Mouse (Mus musculus) thymus, adult 2 months (tissue): Measurements from ENCODE around the gene Cmtm2b.

Source experiments
- CTCF ChIP-seq: fragments of 200-500 bp; IDR thresholded peaks from 2 replicates; pipeline ENCODE4 v1.5.1; 2012; ENCODE audit warnings: mild to moderate bottlenecking, control low read depth, low read length, moderate library complexity, borderline replicate concordance; ENCODE audit not compliant: control insufficient read depth, poor library complexity, insufficient read depth; ENCODE audit errors: extremely low read depth
- POLR2A ChIP-seq: fragments of 200-500 bp; IDR thresholded peaks from 2 replicates; pipeline ENCODE4 v1.6.1; 2012; ENCODE audit warnings: mild to moderate bottlenecking, low read length, control low read depth, moderate library complexity; ENCODE audit not compliant: control insufficient read depth, poor library complexity, insufficient read depth; ENCODE audit errors: extremely low read depth

DNA sequence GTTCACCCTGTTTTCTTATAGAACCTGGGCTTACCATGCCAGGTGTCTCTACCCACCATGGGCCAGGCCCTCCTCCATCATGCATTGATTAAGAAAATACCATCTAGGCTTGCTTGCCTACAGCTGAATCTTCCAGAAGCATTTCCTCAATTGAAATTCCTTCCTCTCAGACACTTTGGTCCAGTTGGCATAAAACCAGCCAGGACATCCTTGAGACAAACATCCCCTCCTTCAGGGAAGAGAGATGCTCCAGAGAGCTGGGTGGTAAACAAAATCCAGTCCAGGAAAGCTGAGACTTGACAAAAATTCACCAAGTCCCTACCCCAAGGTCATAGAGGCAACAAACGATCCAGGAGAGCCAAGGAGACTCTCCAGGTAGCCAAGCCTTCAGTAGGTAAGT, 12.2 kb downstream of the Cmtm2b start:
- no peak for TF ChIP-seq CTCF
- no peak for TF ChIP-seq POLR2A
